Mouse (Mus musculus): Measurements from ENCODE around the gene Slc17a7.

DNA sequence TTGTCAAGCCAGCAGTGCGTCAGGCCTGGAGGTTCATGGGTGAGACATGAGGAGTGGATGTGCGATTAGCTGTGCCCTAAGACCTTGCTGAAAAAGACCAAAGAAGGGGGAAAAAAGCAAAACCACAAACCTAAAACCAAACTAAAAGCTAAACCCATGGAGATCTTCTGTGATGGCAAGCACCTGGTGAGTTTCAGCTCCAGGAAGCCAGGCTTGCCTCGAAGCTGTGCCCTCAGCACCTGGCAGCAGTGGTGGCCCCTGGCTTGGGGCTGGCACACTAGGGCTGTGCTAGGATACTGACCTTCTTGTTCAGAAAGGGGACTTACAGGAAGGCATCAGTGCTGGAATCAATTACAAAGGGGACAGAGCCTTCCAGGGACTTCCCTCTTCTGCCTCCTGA, 22.4 kb upstream of the Slc17a7 start:
- TF ChIP-seq CTCF (IDR thresholded peaks at IDR 0.05; ENCODE audit: low read depth), result no peak
- no peak for TF ChIP-seq EP300 (optimal IDR thresholded peaks at IDR 0.05)

Data from stomach, postnatal 0 days (tissue).